Mouse (Mus musculus): ENCODE results near the gene Ecel1. TPM values are rescaled to one million over a fixed set of nuclear protein-coding genes. Genes with fewer than 3 reads are reported as not detected.

Ecel1 gene
- polyA plus RNA-seq, 1 experiment from 2014 or later, result 70.1 TPM

DNA sequence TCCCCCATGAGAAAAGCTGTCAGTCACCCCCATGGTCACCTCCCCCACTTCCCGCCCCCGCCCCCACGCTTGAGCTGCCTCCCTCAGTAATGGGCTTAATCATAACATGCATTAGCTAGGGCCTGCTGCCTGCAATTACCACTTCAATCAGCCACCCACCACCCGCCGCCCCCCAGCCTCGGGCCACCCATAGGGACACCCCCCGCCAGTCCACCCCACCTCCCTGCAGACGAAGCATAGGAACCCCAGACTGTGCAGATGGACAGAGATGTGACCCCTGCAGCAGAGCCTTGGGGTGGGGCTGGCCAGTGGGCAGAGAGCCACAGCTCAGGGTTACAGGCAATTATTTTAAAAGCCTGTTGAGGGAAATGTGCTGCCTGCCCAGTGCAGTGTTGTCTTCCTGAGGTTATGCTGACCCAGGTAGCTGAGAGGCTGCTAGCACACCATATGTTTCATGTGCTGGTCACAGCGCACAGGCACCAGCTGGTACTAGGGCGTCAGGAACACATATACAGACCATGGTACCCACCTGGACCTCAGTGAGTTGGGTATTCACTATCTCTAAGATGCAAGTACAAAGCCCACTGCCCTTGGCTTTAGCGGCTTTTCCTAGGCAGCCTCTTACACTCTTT lies 8.0 kb upstream of the Ecel1 start:
- Histone ChIP-seq H3K4me1 (peaks cover 18% of the 10 kb centered on the region), H3K27me3 (replicated peaks) (peaks cover 6% of the 10 kb centered on the region; the same call in 1 of the 2 replicates), H3K36me3 (no peaks in the 10 kb centered on the region), H3K9ac (no peak overlapping the region), H3K4me3 (no peak overlapping the region), H3K9me3 (no peaks in the 10 kb centered on the region), H3K27ac (no peak overlapping the region), H3K4me2 (replicated peaks) (no peak overlapping the region)
- 27% methylated on average over 11 of the region's 11 CpGs for WGBS
- 0 out of 2 replicates have a peak, but pooled peaks have one; percentile 39 for ATAC-seq (ENCODE audit: low FRiP score, low read depth)

DNA sequence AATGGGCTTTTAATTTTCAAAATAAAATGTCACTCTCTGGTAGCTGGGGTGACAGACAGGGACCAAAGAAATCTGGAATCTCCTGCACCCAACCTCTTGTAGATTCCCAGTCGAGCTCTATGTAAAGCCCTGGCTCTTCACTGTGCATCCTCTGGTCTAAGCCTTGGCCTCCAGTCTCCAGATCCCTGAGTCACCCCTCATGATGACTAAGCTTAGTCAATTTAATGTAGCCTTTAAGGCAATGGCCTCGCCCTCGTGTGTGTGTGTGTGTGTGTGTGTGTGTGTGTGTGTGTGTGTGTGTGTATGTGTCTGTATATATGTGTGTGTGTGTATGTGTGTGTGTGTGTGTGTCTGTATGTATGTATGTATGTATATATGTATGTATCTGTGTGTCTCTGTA lies 3.1 kb upstream of the Ecel1 start:
- Histone ChIP-seq H3K27me3 (replicated peaks) (peaks cover 45% of the 10 kb centered on the region), H3K36me3 (no peaks in the 10 kb centered on the region), H3K4me2 (replicated peaks) (no peak overlapping the region), H3K27ac (no peak overlapping the region), H3K4me3 (no peak overlapping the region), H3K9me3 (no peaks in the 10 kb centered on the region), H3K4me1 (peaks cover 23% of the 10 kb centered on the region), H3K9ac (no peak overlapping the region)
- 89% methylated on average over 3 of the region's 3 CpGs for WGBS
- no peak for ATAC-seq (ENCODE audit: low FRiP score, low read depth)

DNA sequence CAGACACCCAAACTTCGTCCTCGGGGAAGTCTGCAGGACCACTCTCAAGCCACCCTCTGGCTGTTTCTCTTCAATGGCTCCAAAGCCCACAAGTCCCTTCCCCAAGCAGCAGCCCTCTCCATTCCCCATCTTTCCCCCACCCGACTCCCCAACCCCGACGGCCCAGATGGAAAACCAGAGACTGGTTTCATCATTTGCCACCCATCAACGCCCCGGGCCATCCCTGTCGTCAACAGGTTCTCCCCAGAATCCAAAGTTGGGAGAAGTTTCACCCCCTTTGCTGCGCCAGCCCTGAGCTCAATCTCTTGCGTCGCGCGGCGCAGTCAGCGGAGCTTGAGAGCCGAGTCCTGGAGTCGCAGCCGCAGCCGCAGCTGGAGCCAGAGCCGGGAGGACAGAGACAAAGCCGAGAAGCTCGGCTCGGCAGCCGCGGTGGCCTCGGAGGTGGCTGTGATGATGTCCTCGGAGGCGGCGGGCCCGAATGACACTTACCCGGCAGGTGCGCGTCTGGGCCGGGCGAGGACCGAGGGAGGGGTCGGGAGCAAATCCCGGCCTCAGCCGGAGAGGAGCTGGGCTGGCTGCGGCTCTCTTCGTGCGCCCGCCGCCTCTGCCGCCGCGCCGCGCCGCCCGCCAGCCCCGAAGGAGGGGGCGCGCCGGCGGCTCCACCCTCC lies 656 bp downstream of the Ecel1 start:
- Histone ChIP-seq H3K4me3 (peak overlapping the region; percentile 40), H3K4me2 (replicated peaks) (peak overlapping the region; percentile 68), H3K36me3 (no peaks in the 10 kb centered on the region), H3K27me3 (replicated peaks) (peaks cover 82% of the 10 kb centered on the region), H3K4me1 (peaks cover 28% of the 10 kb centered on the region), H3K9ac (peak overlapping the region; percentile 55), H3K27ac (no peak overlapping the region), H3K9me3 (no peaks in the 10 kb centered on the region)
- under 1% methylated on average over 46 of the region's 56 CpGs for whole genome bisulfite sequencing
- ATAC-seq (ENCODE audit: low FRiP score, low read depth), result peak; percentile 9; the same call in 1 of the 2 replicates

DNA sequence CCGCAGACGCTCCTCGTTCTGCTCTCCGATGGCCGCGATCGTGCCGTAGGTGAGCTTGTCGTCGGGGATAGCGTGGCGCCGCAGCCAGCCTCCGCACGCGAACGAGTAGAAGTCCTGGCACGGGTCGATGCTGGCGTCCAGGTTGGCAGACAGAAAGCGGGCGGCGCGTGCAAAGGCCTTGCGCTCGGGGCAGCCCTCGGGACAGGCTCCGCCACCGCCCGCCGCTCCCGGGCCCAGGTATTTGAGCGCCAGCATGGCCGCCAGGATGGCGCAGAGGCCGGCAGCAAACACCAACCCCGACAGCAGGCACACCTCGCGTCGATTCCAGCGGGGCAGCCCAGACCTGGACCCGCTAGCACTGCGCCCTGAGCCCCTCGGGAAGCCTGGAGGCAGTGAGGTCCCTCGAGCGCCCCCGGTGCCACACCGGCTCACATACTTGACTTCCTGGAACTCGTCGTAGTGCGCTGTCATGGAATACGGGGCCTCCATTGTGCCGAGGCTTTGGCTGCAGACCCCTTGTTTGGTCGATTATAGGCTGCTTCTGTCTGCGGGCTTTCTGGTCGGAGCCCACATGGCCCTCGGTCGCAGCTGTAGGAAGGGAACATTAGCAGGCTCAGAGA lies 1.7 kb downstream of the Ecel1 start:
- 1% methylated on average over 58 of the region's 58 CpGs for WGBS
- peak overlapping the region; percentile 68 for H3K4me2 ChIP-seq (replicated peaks)
- no peaks in the 10 kb centered on the region for H3K9me3 ChIP-seq
- 0 out of 2 replicates have a peak, but pooled peaks have one; percentile 30 for ATAC-seq (ENCODE audit: low FRiP score, low read depth)
- H3K27me3 ChIP-seq (replicated peaks), result peaks cover 91% of the 10 kb centered on the region
- no peak overlapping the region for H3K27ac ChIP-seq
- peak overlapping the region; percentile 48; the same call in 1 of the 2 replicates for H3K9ac ChIP-seq
- H3K36me3 ChIP-seq, result no peaks in the 10 kb centered on the region
- peaks cover 28% of the 10 kb centered on the region for H3K4me1 ChIP-seq
- peak overlapping the region; percentile 40 for H3K4me3 ChIP-seq

DNA sequence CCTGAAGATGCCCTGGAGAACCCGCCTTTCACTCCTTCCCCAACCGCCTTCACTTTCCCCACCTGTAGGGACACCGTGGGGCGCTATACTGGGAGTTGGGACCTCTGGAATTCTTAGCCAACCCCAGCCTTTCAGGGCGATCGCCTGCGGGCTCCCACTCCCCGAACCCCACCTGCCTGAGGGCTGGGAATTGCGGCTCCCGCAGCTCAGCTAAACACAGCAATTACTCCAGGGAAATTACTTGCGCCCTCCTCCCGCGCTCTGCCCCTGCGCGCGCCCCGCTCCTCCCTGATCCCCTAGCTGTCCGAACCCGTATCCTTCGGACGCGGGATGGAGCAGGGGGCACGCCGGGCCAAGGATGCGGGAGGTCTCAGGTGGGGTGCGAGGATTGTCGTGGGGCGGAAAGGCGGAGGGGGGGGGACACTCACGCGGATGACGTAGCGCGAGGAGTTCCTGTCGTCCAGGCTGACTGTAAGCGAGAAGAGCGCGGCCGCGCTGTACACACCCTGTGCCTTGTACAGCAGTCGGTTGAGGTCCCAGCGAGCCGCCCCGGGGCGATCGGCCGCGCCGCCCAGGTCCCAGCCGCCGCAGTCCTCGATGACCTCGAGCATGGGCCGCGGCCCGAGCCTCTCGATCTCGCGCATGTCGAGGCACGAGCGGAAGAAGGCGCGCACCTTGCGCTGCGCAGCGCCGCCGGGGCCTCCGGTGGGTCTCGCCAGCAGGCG lies 2.4 kb downstream of the Ecel1 start:
- WGBS, result 1% methylated on average over 72 of the region's 72 CpGs

DNA sequence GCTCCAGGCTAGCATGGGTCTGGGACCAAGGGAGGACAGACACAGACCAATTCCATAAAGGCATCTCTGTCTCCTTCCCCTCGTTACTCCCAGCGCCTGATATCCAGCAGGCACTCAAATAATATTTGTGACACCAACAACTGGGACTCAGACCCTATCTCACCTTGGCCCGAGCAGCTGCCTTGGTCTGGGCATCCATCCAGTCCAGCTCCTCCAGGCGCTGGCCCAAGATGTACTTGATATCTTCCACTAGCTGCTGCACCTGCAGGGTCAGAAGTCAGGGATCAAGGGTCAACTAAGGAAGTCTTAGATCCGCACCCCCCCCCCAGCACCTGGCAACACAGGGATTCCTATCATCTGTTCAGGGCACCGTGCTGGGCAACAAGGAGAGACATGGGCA lies 5.0 kb downstream of the Ecel1 start:
- H3K27me3 ChIP-seq (replicated peaks), result peaks cover 74% of the 10 kb centered on the region
- H3K9me3 ChIP-seq, result no peaks in the 10 kb centered on the region
- WGBS, result 84% methylated on average over 6 of the region's 6 CpGs
- H3K4me1 ChIP-seq, result peaks cover 28% of the 10 kb centered on the region
- no peak for ATAC-seq (ENCODE audit: low FRiP score, low read depth)
- no peak overlapping the region for H3K4me3 ChIP-seq
- no peak overlapping the region for H3K4me2 ChIP-seq (replicated peaks)
- H3K36me3 ChIP-seq, result no peaks in the 10 kb centered on the region
- no peak overlapping the region for H3K9ac ChIP-seq
- H3K27ac ChIP-seq, result no peak overlapping the region

More for the DNA sequence above, 2.4 kb downstream of the Ecel1 start:
- Histone ChIP-seq H3K9me3 (no peaks in the 10 kb centered on the region), H3K4me3 (peak overlapping the region; percentile 40), H3K4me1 (peaks cover 28% of the 10 kb centered on the region), H3K27ac (no peak overlapping the region), H3K27me3 (replicated peaks) (peaks cover 97% of the 10 kb centered on the region), H3K36me3 (no peaks in the 10 kb centered on the region), H3K9ac (peak overlapping the region; percentile 48; the same call in 1 of the 2 replicates), H3K4me2 (replicated peaks) (peak overlapping the region; percentile 68)
- ATAC-seq (ENCODE audit: low FRiP score, low read depth), result peak; percentile 41; the same call in 1 of the 2 replicates

DNA sequence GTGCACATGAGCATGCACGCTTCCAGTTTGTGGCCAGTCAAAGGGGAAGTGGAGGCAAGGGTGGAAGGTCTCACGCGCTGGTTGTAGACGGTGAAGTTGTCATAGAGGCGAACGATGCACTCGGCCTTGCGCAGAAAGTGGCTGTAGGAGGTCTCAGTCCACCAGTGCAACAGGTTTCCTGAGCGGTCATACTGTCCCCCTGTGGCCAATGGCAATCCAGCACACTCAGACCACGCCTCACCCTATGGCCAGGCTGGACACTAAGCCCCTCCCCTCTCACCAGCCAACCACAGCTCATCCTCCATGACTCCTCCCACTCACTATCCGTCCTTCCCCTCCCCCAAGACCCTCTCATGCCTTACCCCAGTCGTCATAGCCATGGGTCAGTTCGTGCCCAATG lies 6.9 kb downstream of the Ecel1 start:
- H3K27me3 ChIP-seq (replicated peaks), result peaks cover 56% of the 10 kb centered on the region
- no peaks in the 10 kb centered on the region for H3K9me3 ChIP-seq
- no peak overlapping the region for H3K4me3 ChIP-seq
- H3K36me3 ChIP-seq, result no peaks in the 10 kb centered on the region
- WGBS, result 26% methylated on average over 13 of the region's 13 CpGs
- no peak overlapping the region for H3K4me2 ChIP-seq (replicated peaks)
- H3K9ac ChIP-seq, result no peak overlapping the region
- ATAC-seq (ENCODE audit: low FRiP score, low read depth), result no peak
- H3K4me1 ChIP-seq, result peaks cover 11% of the 10 kb centered on the region
- no peak overlapping the region for H3K27ac ChIP-seq

DNA sequence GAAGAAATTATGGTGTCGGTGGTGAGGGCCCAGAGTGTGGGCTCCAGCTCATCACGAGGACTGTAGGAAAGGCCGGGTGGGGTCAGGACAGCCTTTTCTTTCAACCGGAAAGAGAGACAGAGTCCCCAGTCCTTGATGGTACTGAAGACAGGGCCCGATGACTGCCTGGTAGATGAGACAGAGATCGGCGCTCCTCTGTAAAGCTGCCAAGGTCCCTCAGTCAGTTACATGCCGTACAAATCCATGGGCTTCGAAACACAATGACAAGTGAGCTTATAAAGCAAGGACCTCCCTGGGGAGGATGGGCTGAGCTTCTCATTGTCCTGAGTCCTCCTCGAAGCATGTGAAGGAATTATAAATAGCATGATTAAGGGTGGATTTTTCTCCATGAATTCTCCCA lies 13.2 kb downstream of the Ecel1 start:
- no peak for ATAC-seq (ENCODE audit: low FRiP score, low read depth)
- peaks cover 13% of the 10 kb centered on the region for H3K4me1 ChIP-seq
- no peak overlapping the region for H3K4me2 ChIP-seq (replicated peaks)
- H3K4me3 ChIP-seq, result no peak overlapping the region
- 0 out of 2 replicates have a peak overlapping the region, but pooled peaks have one; percentile 5 for H3K27ac ChIP-seq
- H3K9ac ChIP-seq, result no peak overlapping the region
- no peaks in the 10 kb centered on the region for H3K36me3 ChIP-seq
- 76% methylated on average over 10 of the region's 10 CpGs for WGBS
- H3K27me3 ChIP-seq (replicated peaks), result peaks cover 3% of the 10 kb centered on the region; the same call in 1 of the 2 replicates
- H3K9me3 ChIP-seq, result no peaks in the 10 kb centered on the region

DNA sequence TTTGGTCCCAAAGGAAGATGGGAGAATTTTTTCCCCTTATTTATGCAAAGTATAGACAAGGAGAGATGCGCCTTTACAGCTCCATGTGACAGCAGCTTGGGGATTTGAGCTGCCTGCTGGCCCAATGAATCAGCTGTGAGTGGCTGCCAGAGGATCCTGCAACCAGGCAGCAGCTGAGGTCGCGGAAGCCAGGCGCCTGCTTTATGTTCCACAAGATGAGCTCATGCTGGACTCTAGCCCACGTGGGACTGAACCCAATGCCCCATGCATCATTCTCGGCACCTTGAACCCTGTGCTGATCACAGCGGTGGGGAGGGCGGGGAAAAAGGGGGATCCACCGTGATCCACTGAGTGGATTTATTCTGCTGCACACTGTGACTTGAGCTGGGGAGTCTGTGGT lies 13.9 kb downstream of the Ecel1 start:
- Histone ChIP-seq H3K9me3 (no peaks in the 10 kb centered on the region), H3K27me3 (replicated peaks) (no peaks in the 10 kb centered on the region), H3K4me1 (peaks cover 13% of the 10 kb centered on the region), H3K36me3 (no peaks in the 10 kb centered on the region), H3K4me2 (replicated peaks) (no peak overlapping the region), H3K27ac (no peak overlapping the region), H3K9ac (no peak overlapping the region), H3K4me3 (no peak overlapping the region)
- peak; percentile 60 for ATAC-seq (ENCODE audit: low FRiP score, low read depth)
- WGBS, result 61% methylated on average over 9 of the region's 9 CpGs

- H3K27ac ChIP-seq, result no peak overlapping the region
- no peak overlapping the region for H3K9ac ChIP-seq
- WGBS, result 72% methylated on average over 4 of the region's 4 CpGs
- no peak overlapping the region for H3K4me3 ChIP-seq
- H3K27me3 ChIP-seq (replicated peaks), result no peaks in the 10 kb centered on the region
- no peaks in the 10 kb centered on the region for H3K9me3 ChIP-seq
- no peaks in the 10 kb centered on the region for H3K36me3 ChIP-seq
- H3K4me2 ChIP-seq (replicated peaks), result no peak overlapping the region
- ATAC-seq (ENCODE audit: low FRiP score, low read depth), result peak; percentile 21; the same call in 1 of the 2 replicates
- H3K4me1 ChIP-seq, result peaks cover 13% of the 10 kb centered on the region
Observed at GRCm38 (mm10) chr1:87141550-87141949, 14.8 kb downstream of the Ecel1 start.

- Histone ChIP-seq H3K27ac (no peak overlapping the region), H3K4me1 (no peaks in the 10 kb centered on the region), H3K4me3 (no peak overlapping the region), H3K27me3 (replicated peaks) (peaks cover 23% of the 10 kb centered on the region), H3K4me2 (replicated peaks) (no peak overlapping the region), H3K9ac (no peak overlapping the region), H3K36me3 (no peaks in the 10 kb centered on the region), H3K9me3 (no peaks in the 10 kb centered on the region)
- ATAC-seq (ENCODE audit: low FRiP score, low read depth), result no peak
- WGBS, result 90% methylated on average over 4 of the region's 4 CpGs
Observed at GRCm38 (mm10) chr1:87131803-87132202, 24.5 kb downstream of the Ecel1 start.

Data from neural tube, embryonic 12.5 days (tissue).